Comparison of ENCODE assay signal across 22 mouse cellular contexts in the genomic region with DNA sequence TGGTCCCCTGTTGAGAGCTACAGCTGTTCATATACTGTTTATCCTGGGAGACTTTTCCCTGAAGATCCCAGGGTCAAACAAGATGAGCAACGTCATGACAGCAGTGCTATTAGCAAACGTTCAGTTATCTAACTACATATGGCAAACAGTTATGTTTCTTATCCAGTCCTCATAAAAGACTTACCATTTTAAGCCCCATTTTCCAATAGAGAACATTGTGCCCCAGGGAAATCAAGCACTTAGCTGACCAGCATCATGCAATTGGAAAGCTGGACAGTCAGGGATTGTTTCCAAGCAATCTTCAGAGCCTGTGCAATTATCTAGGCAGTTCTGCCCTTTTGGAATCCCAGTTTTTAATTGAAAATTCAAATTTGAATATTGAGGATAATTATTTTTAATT.
DNase-seq lines count a peak whose midpoint lies in the region; ATAC-seq lines count a peak whose summit lies in the region.
"Had no signal": no experiment of that assay in that cellular context is flagged by ENCODE, and none has a peak within 500 bp of the region (broad histone marks: within the 10 kb centered on the region; RNA-seq: fewer than 3 reads in every experiment).

No protein-coding gene starts in this region.

- intact Hi-C loops in gastrocnemius, postnatal 36 days (cut with DNase I) = no loop called here

- H3K4me2 ChIP-seq in midbrain, embryonic 11.5 days = no peak overlapping the region
- H3K4me2 ChIP-seq in liver, embryonic 11.5 days = no peak overlapping the region
- H3K4me2 ChIP-seq: embryonic facial prominence, embryonic 15.5 days; heart, embryonic 15.5 days; hindbrain, embryonic 13.5 days had no signal

- H3K4me3 ChIP-seq in midbrain, embryonic 11.5 days (ENCODE audit: low read depth, low read length) = no peak overlapping the region
- no peak overlapping the region for H3K4me3 ChIP-seq in midbrain, embryonic 10.5 days
- no peak overlapping the region for H3K4me3 ChIP-seq in liver, embryonic 11.5 days (ENCODE audit: low read depth, low read length)
- H3K4me3 ChIP-seq: embryonic facial prominence, embryonic 15.5 days; erythroblast, embryonic 14.5 days; forebrain, embryonic 10.5 days; heart, embryonic 10.5 days; heart, embryonic 15.5 days; hindbrain, embryonic 13.5 days had no signal

- no peaks in the 10 kb centered on the region for H3K36me3 ChIP-seq in midbrain, embryonic 11.5 days (ENCODE audit: control insufficient read depth, insufficient read depth, low read length)
- H3K36me3 ChIP-seq in midbrain, embryonic 10.5 days = no peaks in the 10 kb centered on the region
- H3K36me3 ChIP-seq in liver, embryonic 11.5 days (ENCODE audit: control insufficient read depth, insufficient read depth, low read length) = no peaks in the 10 kb centered on the region
- H3K36me3 ChIP-seq: embryonic facial prominence, embryonic 15.5 days; forebrain, embryonic 10.5 days; heart, embryonic 10.5 days; heart, embryonic 15.5 days had no signal

- no peak for ATAC-seq in midbrain, embryonic 11.5 days (ENCODE audit: low FRiP score)
- ATAC-seq in liver, embryonic 11.5 days (replicated peaks; ENCODE audit: low FRiP score) = no peak
- ATAC-seq: activated CD4-positive, CD25-positive, alpha-beta regulatory T cell, adult 4 months; forebrain, embryonic 14.5 days; intestine, embryonic 16.5 days; Patski had no signal

- peak; percentile 2 for DNase-seq in cerebellum, adult 8-10 months
- no peak for DNase-seq in cerebellum, postnatal 10 days
- DNase-seq in gastrocnemius, postnatal 25 days = peak; percentile 7
- no peak for DNase-seq in gastrocnemius, postnatal 36 days
- DNase-seq in midbrain, embryonic 11.5 days (ENCODE audit: low spot score, missing footprints) = peak; percentile 41
- DNase-seq in midbrain, embryonic 10.5 days (ENCODE audit: low spot score) = no peak
- DNase-seq in liver, embryonic 11.5 days (ENCODE audit: low spot score) = no peak
- DNase-seq: adrenal gland, postnatal 14 days; cerebellum, adult 9-10 months; cerebellum, postnatal 36 days; heart, postnatal 14 days; kidney, adult 8-10 months had no signal

- H3K9me3 ChIP-seq in midbrain, embryonic 11.5 days (ENCODE audit: control insufficient read depth, low read length) = no peaks in the 10 kb centered on the region
- no peaks in the 10 kb centered on the region for H3K9me3 ChIP-seq in midbrain, embryonic 10.5 days (replicated peaks)
- no peaks in the 10 kb centered on the region for H3K9me3 ChIP-seq in liver, embryonic 11.5 days (ENCODE audit: control insufficient read depth, low read length)
- H3K9me3 ChIP-seq: embryonic facial prominence, embryonic 15.5 days; forebrain, embryonic 10.5 days; heart, embryonic 10.5 days; heart, embryonic 15.5 days; hindbrain, embryonic 13.5 days had no signal

- no peak overlapping the region for H3K9ac ChIP-seq in midbrain, embryonic 11.5 days (ENCODE audit: low read length)
- H3K9ac ChIP-seq in liver, embryonic 11.5 days (ENCODE audit: low read depth, low read length) = no peak overlapping the region
- H3K9ac ChIP-seq: embryonic facial prominence, embryonic 15.5 days; heart, embryonic 15.5 days; hindbrain, embryonic 13.5 days had no signal

- WGBS in midbrain, embryonic 11.5 days = 78% methylated on average over 2 of the region's 2 CpGs
- 81% methylated on average over 2 of the region's 2 CpGs for WGBS in midbrain, embryonic 10.5 days
- 58% methylated on average over 2 of the region's 2 CpGs for WGBS in liver, embryonic 11.5 days

- H3K27ac ChIP-seq in midbrain, embryonic 11.5 days (ENCODE audit: low read depth, low read length) = no peak overlapping the region
- no peak overlapping the region for H3K27ac ChIP-seq in midbrain, embryonic 10.5 days (replicated peaks)
- no peak overlapping the region for H3K27ac ChIP-seq in liver, embryonic 11.5 days (ENCODE audit: low read depth, low read length)
- H3K27ac ChIP-seq: embryonic facial prominence, embryonic 15.5 days; forebrain, embryonic 10.5 days; heart, embryonic 10.5 days; heart, embryonic 15.5 days; hindbrain, embryonic 13.5 days had no signal

- no peaks in the 10 kb centered on the region for H3K27me3 ChIP-seq in midbrain, embryonic 11.5 days (ENCODE audit: control insufficient read depth, insufficient read depth, low read length)
- H3K27me3 ChIP-seq in midbrain, embryonic 10.5 days (ENCODE audit: low read depth, poor library complexity, severe bottlenecking) = no peaks in the 10 kb centered on the region
- no peaks in the 10 kb centered on the region for H3K27me3 ChIP-seq in liver, embryonic 11.5 days (replicated peaks; ENCODE audit: control insufficient read depth, insufficient read depth, low read length)
- H3K27me3 ChIP-seq: embryonic facial prominence, embryonic 15.5 days; heart, embryonic 15.5 days; hindbrain, embryonic 13.5 days had no signal

- no peaks in the 10 kb centered on the region for H3K4me1 ChIP-seq in midbrain, embryonic 11.5 days (ENCODE audit: control insufficient read depth, insufficient read depth, low read length)
- no peaks in the 10 kb centered on the region for H3K4me1 ChIP-seq in midbrain, embryonic 10.5 days
- no peaks in the 10 kb centered on the region for H3K4me1 ChIP-seq in liver, embryonic 11.5 days (replicated peaks; ENCODE audit: control insufficient read depth, insufficient read depth, low read length)
- H3K4me1 ChIP-seq: embryonic facial prominence, embryonic 15.5 days; forebrain, embryonic 10.5 days; heart, embryonic 10.5 days; heart, embryonic 15.5 days; hindbrain, embryonic 13.5 days had no signal

Comparison
In these comparisons a context has a peak if more than half of its experiments do, and no peak if none do; other contexts are left out.
1. DNase-seq: peak in cerebellum, adult 8-10 months (single experiment), gastrocnemius, postnatal 25 days (single experiment) and midbrain, embryonic 11.5 days (single experiment); none in cerebellum, postnatal 10 days (0 of 2), gastrocnemius, postnatal 36 days (0 of 2), midbrain, embryonic 10.5 days (single experiment) and liver, embryonic 11.5 days (single experiment).